Mouse (Mus musculus) liver, postnatal 0 days (tissue): ENCODE data around the gene Hist2h2be.

Source experiments
- CTCF ChIP-seq: sonication (generic); IDR thresholded peaks from 2 replicates; pipeline ENCODE4 v1.5.1; 2016; ENCODE audit warnings: antibody characterized with exemption, low read depth
- EP300 ChIP-seq: IDR thresholded peaks from 2 replicates; pipeline ENCODE4 v1.6.1; 2016; ENCODE audit warnings: antibody characterized with exemption, low read depth, mild to moderate bottlenecking

DNA sequence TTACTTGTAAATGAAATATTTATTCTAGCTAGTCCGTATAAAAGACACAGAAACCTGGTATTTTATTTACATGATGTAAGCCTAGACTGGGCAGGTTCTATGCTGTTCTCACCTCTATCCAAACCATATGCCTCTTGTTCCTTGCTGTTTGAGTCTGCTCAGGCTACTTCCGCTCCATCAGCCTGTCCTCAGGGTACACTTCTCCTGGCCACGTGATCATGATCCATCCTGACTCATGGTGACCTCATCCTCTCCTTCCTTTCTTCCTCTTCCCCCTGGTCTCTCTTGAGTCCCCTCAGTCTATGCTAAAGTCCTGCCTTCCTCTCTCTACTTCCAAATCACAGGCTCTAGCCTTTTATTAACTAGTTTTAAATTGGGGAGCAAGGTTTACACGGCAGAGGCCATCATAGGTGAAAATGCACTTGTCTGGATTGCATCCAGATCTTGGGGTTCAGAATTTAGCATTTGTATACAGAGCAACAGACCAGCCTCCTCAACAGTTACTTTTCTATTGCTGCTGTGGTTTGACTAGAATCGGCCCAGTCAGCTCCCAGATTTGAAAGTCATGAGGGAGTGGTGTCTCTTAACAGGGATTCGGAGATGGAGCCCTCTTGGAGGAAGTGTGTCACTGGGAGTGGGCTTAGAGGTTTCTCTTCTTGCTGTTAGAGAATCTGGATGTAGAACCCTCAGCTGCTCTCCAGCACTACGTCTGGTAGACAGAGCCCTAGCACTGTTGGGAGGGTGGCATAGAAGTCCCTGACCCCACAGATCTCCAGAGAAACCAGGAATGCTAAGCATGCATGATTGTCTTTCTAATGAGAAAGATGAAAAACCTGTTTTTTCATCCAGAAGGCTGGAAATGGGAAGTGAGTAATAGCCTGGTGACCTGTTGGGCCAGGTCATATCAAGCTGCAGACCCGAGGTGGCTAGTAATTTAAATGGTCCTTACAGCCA lies 6.1 kb downstream of the Hist2h2be start:
- TF ChIP-seq EP300 (no peak), CTCF (no peak)
